Mouse (Mus musculus) layer of hippocampus, postnatal 10 days (tissue): Measurements from ENCODE around the gene Fam118b. TPM values are rescaled to one million over a fixed set of nuclear protein-coding genes. Genes with fewer than 3 reads are reported as not detected.
A peak's percentile ranks its signal among the peaks of the same experiment; 100 is the strongest.

Experiments used
- DNase-seq, 2 experiments: peaks; one replicate each; pipeline ENCODE4 v3.0.0; 2021; ENCODE audit warnings: low spot score in 2 of 2
- long read RNA-seq: library from polyadenylated mRNA; stranded (forward); transcript quantifications from one replicate; pipeline ENCODE4 v2.0.0, GENCODE M21; 2023
- total RNA-seq, 2 experiments: library from RNA; stranded (reverse); gene quantifications; 2 replicates each; pipeline ENCODE4 v1.2.3; 2021

Gene Fam118b
- total RNA-seq: 10 to 100 TPM; 25.7 to 26.7 TPM
- long read RNA-seq, transcript Fam118b-201 (8 exons, 1,860 nt): major isoform, 12 of 19 reads
- long read RNA-seq, partial matches to known transcripts: 4 of 19 reads
- long read RNA-seq, other reads (novel, unspliced or antisense): 2 of 19 reads

GRCm38 (mm10) chr9:35267146-35267975 lies at the start of gene Fam118b, which contains the start of gene Rpusd4:
Fam118b (minus strand) TSS chr9:35267805.
Rpusd4 (plus strand) TSS chr9:35267865.
- peak; percentile 88 to 93 for DNase-seq

GRCm38 (mm10) chr9:35316771-35317211 lies 49.2 kb upstream of the Fam118b start:
- no peak for DNase-seq

GRCm38 (mm10) chr9:35314254-35314653 lies 46.6 kb upstream of the Fam118b start:
- DNase-seq: no peak

- DNase-seq: no peak
Measured at GRCm38 (mm10) chr9:35313601-35314000, 46.0 kb upstream of the Fam118b start.

- peak; percentile 25 to 41 for DNase-seq
Measured at GRCm38 (mm10) chr9:35312516-35312915, 44.9 kb upstream of the Fam118b start.

GRCm38 (mm10) chr9:35310377-35310776 lies 42.8 kb upstream of the Fam118b start:
- DNase-seq: no peak

GRCm38 (mm10) chr9:35307461-35307860 lies 39.9 kb upstream of the Fam118b start:
- peak; percentile 20 to 34 for DNase-seq

GRCm38 (mm10) chr9:35302172-35302571 lies 34.6 kb upstream of the Fam118b start:
- no peak for DNase-seq

- DNase-seq: no peak
Measured at GRCm38 (mm10) chr9:35297791-35298190, 30.2 kb upstream of the Fam118b start.

- DNase-seq: no peak
Measured at GRCm38 (mm10) chr9:35293465-35293864, 25.9 kb upstream of the Fam118b start.

- DNase-seq: no peak
Measured at GRCm38 (mm10) chr9:35290916-35291315, 23.3 kb upstream of the Fam118b start.

- DNase-seq: no peak
Measured at GRCm38 (mm10) chr9:35290417-35290816, 22.8 kb upstream of the Fam118b start.

GRCm38 (mm10) chr9:35289992-35290391 lies 22.4 kb upstream of the Fam118b start:
- no peak for DNase-seq

- no peak for DNase-seq
Measured at GRCm38 (mm10) chr9:35286351-35286750, 18.7 kb upstream of the Fam118b start.

- no peak for DNase-seq
Measured at GRCm38 (mm10) chr9:35284351-35284750, 16.7 kb upstream of the Fam118b start.

- DNase-seq: no peak
Measured at GRCm38 (mm10) chr9:35283415-35284069, 15.9 kb upstream of the Fam118b start.

- no peak for DNase-seq
Measured at GRCm38 (mm10) chr9:35282851-35283200, 15.2 kb upstream of the Fam118b start.

- DNase-seq: peak; percentile 66 to 77
Measured at GRCm38 (mm10) chr9:35282006-35282850, 14.6 kb upstream of the Fam118b start.

GRCm38 (mm10) chr9:35278451-35278850 lies 10.8 kb upstream of the Fam118b start:
- DNase-seq: no peak

- DNase-seq: no peak
Measured at GRCm38 (mm10) chr9:35277855-35278365, 10.3 kb upstream of the Fam118b start.
